Mouse (Mus musculus) embryonic facial prominence, embryonic 14.5 days (tissue): ENCODE data around the gene Egflam. TPM values are rescaled to one million over a fixed set of nuclear protein-coding genes. Genes with fewer than 3 reads are reported as not detected.

Source experiments
- ATAC-seq: fragments of 200-750 bp; cut with Nextera tagmentation; 2 replicates; pipeline ENCODE4 v1.8.0; 2017; ENCODE audit warnings: low read depth, moderate number of reproducible peaks, moderate TSS enrichment
- DNase-seq: peaks from one replicate; pipeline ENCODE4 v3.0.0-alpha.2; 2015; ENCODE audit warnings: low spot score
- H3K27ac ChIP-seq: fragments of 300-500 bp; sonication (generic); replicated peaks from 2 replicates; pipeline ENCODE4 v1.5.1; 2014; ENCODE audit warnings: low read depth, mild to moderate bottlenecking, low read length, moderate library complexity
- H3K27me3 ChIP-seq: fragments of 300-500 bp; sonication (generic); replicated peaks from 2 replicates; pipeline ENCODE4 v1.6.1; 2014; ENCODE audit warnings: low read length; ENCODE audit not compliant: control insufficient read depth, insufficient read depth
- H3K36me3 ChIP-seq: fragments of 300-500 bp; sonication (generic); 2 replicates; pipeline ENCODE4 v1.6.1; 2014; ENCODE audit warnings: low read length, mixed read lengths; ENCODE audit not compliant: control insufficient read depth, insufficient read depth
- H3K4me1 ChIP-seq: fragments of 300-500 bp; sonication (generic); 2 replicates; pipeline ENCODE4 v1.6.1; 2014; ENCODE audit warnings: antibody characterized with exemption, low read length; ENCODE audit not compliant: control insufficient read depth, insufficient read depth
- H3K4me2 ChIP-seq: fragments of 300-500 bp; sonication (generic); 2 replicates; pipeline ENCODE4 v1.6.1; 2014; ENCODE audit warnings: low read depth, mild to moderate bottlenecking, low read length, moderate library complexity, mixed read lengths
- H3K4me3 ChIP-seq: fragments of 300-500 bp; sonication (generic); 2 replicates; pipeline ENCODE4 v1.5.1; 2014; ENCODE audit warnings: low read depth, mild to moderate bottlenecking, low read length
- H3K9ac ChIP-seq: fragments of 300-500 bp; sonication (generic); 2 replicates; pipeline ENCODE4 v1.6.1; 2014; ENCODE audit warnings: low read depth, mild to moderate bottlenecking, low read length, moderate library complexity, mixed read lengths
- H3K9me3 ChIP-seq: fragments of 300-500 bp; sonication (generic); 2 replicates; pipeline ENCODE4 v1.6.1; 2016; ENCODE audit warnings: low read length; ENCODE audit not compliant: control insufficient read depth
- WGBS: fragments of 180-500 bp; shearing (Covaris S2); extraction: QIAGEN DNeasy Blood & Tissue Kit; methylation state at CpG from one replicate; pipeline ENCODE4 v1.1.7; 2014; 5-methylcytosine and 5-hydroxymethylcytosine counted together
- polyA plus RNA-seq: library from polyadenylated mRNA; unstranded; fragments of >200 nt; fragmentation: Nextera tagmentation; extraction: Ambion mirVana; gene quantifications from 2 replicates; pipeline ENCODE4 v1.2.1, GENCODE M21; 2014

The Egflam gene
- 17.6 and 21.8 TPM in 2 replicates for polyA plus RNA-seq

GRCm38 (mm10) chr15:7397818-7398608 is at the start of gene Egflam:
Egflam (minus strand) TSS chr15:7398395.
- Histone ChIP-seq H3K27me3 (peaks cover 7% of the 10 kb centered on the region), H3K4me2 (peak within 1 kb of the TSS; percentile 82), H3K36me3 (no peaks in the 10 kb centered on the region), H3K9me3 (0 out of 2 replicates have a peak, but pooled peaks cover 6% of the 10 kb centered on the region), H3K4me3 (peak within 1 kb of the TSS; percentile 56), H3K27ac (peak within 1 kb of the TSS; percentile 80), H3K9ac (peak within 1 kb of the TSS; percentile 70), H3K4me1 (peaks cover 10% of the 10 kb centered on the region; the same call in 1 of the 2 replicates)
- peak; percentile 72 for ATAC-seq
- DNase-seq = peak; percentile 54
- WGBS = under 1% methylated on average over 42 of the region's 62 CpGs

GRCm38 (mm10) chr15:7443396-7444315 is 45.5 kb upstream of the Egflam start:
- Histone ChIP-seq H3K36me3 (no peaks in the 10 kb centered on the region), H3K27me3 (no peaks in the 10 kb centered on the region), H3K9ac (no peak overlapping the region), H3K4me2 (no peak overlapping the region), H3K27ac (no peak overlapping the region), H3K4me3 (no peak overlapping the region), H3K4me1 (no peaks in the 10 kb centered on the region), H3K9me3 (no peaks in the 10 kb centered on the region)
- DNase-seq (peak; percentile 92), ATAC-seq (no peak)
- WGBS = 64% methylated on average over 17 of the region's 17 CpGs

GRCm38 (mm10) chr15:7442148-7443100 is 44.2 kb upstream of the Egflam start:
- ATAC-seq (no peak), DNase-seq (peak; percentile 53)
- Histone ChIP-seq H3K36me3 (no peaks in the 10 kb centered on the region), H3K4me3 (no peak overlapping the region), H3K27ac (no peak overlapping the region), H3K4me2 (no peak overlapping the region), H3K4me1 (no peaks in the 10 kb centered on the region), H3K27me3 (no peaks in the 10 kb centered on the region), H3K9me3 (no peaks in the 10 kb centered on the region), H3K9ac (no peak overlapping the region)
- WGBS = 37% methylated on average over 16 of the region's 16 CpGs

- DNase-seq (no peak), ATAC-seq (no peak)
- no peak overlapping the region for H3K4me3 ChIP-seq
- no peaks in the 10 kb centered on the region for H3K4me1 ChIP-seq
- 71% methylated on average over 2 of the region's 2 CpGs for WGBS
- H3K36me3 ChIP-seq = no peaks in the 10 kb centered on the region
- H3K4me2 ChIP-seq = no peak overlapping the region
- H3K9ac ChIP-seq = no peak overlapping the region
- H3K9me3 ChIP-seq = no peaks in the 10 kb centered on the region
- no peak overlapping the region for H3K27ac ChIP-seq
- no peaks in the 10 kb centered on the region for H3K27me3 ChIP-seq
Measured at GRCm38 (mm10) chr15:7424282-7424681, 26.1 kb upstream of the Egflam start.

- Histone ChIP-seq H3K4me3 (no peak overlapping the region), H3K27ac (no peak overlapping the region), H3K4me1 (no peaks in the 10 kb centered on the region), H3K9ac (no peak overlapping the region), H3K4me2 (no peak overlapping the region), H3K9me3 (no peaks in the 10 kb centered on the region), H3K27me3 (peaks cover 2% of the 10 kb centered on the region; the same call in 1 of the 2 replicates), H3K36me3 (no peaks in the 10 kb centered on the region)
- 78% methylated on average over 8 of the region's 8 CpGs for WGBS
- no peak for DNase-seq
- no peak for ATAC-seq
Measured at GRCm38 (mm10) chr15:7404521-7404920, 6.3 kb upstream of the Egflam start.

- no peaks in the 10 kb centered on the region for H3K36me3 ChIP-seq
- H3K4me2 ChIP-seq = peak overlapping the region; percentile 82
- ATAC-seq = peak; percentile 38
- DNase-seq = peak; percentile 41
- H3K27ac ChIP-seq = no peak overlapping the region
- WGBS = 6% methylated on average over 17 of the region's 17 CpGs
- 0 out of 2 replicates have a peak, but pooled peaks cover under 1% of the 10 kb centered on the region for H3K9me3 ChIP-seq
- H3K4me1 ChIP-seq = peaks cover 10% of the 10 kb centered on the region; the same call in 1 of the 2 replicates
- H3K4me3 ChIP-seq = peak overlapping the region; percentile 56
- H3K27me3 ChIP-seq = peaks cover 7% of the 10 kb centered on the region
- H3K9ac ChIP-seq = peak overlapping the region; percentile 70
Measured at GRCm38 (mm10) chr15:7398609-7399540, 680 bp upstream of the Egflam start.

- no peaks in the 10 kb centered on the region for H3K36me3 ChIP-seq
- peak overlapping the region; percentile 70 for H3K9ac ChIP-seq
- peak; percentile 60 for DNase-seq
- ATAC-seq = peak; percentile 50
- under 1% methylated on average over 6 of the region's 8 CpGs for WGBS
- 0 out of 2 replicates have a peak, but pooled peaks cover 6% of the 10 kb centered on the region for H3K9me3 ChIP-seq
- peaks cover 10% of the 10 kb centered on the region; the same call in 1 of the 2 replicates for H3K4me1 ChIP-seq
- peak overlapping the region; percentile 82 for H3K4me2 ChIP-seq
- peak overlapping the region; percentile 80 for H3K27ac ChIP-seq
- peak overlapping the region; percentile 56 for H3K4me3 ChIP-seq
- H3K27me3 ChIP-seq = peaks cover 7% of the 10 kb centered on the region
Measured at GRCm38 (mm10) chr15:7397446-7397817, 763 bp downstream of the Egflam start.
